Mouse (Mus musculus): ENCODE data around the gene Tctex1d2.

DNA sequence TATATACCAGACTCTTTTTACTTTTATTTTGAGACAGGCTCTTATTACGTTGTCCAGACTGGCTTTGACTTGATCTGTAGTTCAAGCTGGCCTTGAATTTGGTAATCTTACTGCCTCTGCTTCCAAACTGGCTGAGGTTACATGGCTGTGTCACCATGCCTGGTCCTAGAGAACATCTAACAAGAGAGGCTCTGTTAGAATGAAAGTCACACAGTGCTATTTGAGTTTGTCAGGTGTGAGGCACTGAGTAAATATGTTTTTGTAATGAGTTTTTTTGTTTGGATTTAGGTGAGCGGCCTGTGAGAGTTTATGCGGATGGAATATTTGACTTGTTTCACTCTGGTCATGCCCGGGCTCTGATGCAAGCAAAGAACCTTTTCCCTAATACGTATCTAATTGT is 42.2 kb downstream of the Tctex1d2 start:
- TF ChIP-seq CTCF (IDR thresholded peaks at IDR 0.05; ENCODE audit: control insufficient read depth, insufficient read depth, low read length) (no peak), POLR2A (IDR thresholded peaks at IDR 0.05; ENCODE audit: borderline replicate concordance, control insufficient read depth, low read depth, low read length) (no peak)

All from bone marrow, adult 2 months (tissue).